Mouse (Mus musculus): ENCODE measurements around the gene Lbp. TPM values are rescaled to one million over a fixed set of nuclear protein-coding genes. Genes with fewer than 3 reads are reported as not detected.

Gene Lbp
- total and polyA plus RNA-seq, 2 experiments, result 66.8 to 164 TPM

- WGBS, result 94% methylated on average over 4 of the region's 4 CpGs
Observed at GRCm38 (mm10) chr2:158279656-158280055, 26.6 kb upstream of the Lbp start.

GRCm38 (mm10) chr2:158281497-158282205 lies 24.6 kb upstream of the Lbp start:
- Histone ChIP-seq H3K9ac (ENCODE audit: low read depth, low read length) (no peak overlapping the region), H3K27me3 (ENCODE audit: control insufficient read depth, insufficient read depth, low read length) (no peaks in the 10 kb centered on the region), H3K79me2 (ENCODE audit: control insufficient read depth, insufficient read depth, low read length) (no peaks in the 10 kb centered on the region), H3K36me3 (ENCODE audit: control insufficient read depth, insufficient read depth, low read length) (no peaks in the 10 kb centered on the region), H3K4me3 (ENCODE audit: insufficient read depth, low read depth, low read length) (no peak overlapping the region), H3K4me1 (ENCODE audit: control insufficient read depth, insufficient read depth, low read length) (peaks cover 6% of the 10 kb centered on the region; the same call in 1 of the 2 replicates), H3K27ac (replicated peaks; ENCODE audit: insufficient read depth, low read depth, low read length) (no peak overlapping the region)
- no peak for TF ChIP-seq CTCF (IDR thresholded peaks at IDR 0.05; ENCODE audit: low read depth, low read length)
- no peak for TF ChIP-seq POLR2A (IDR thresholded peaks at IDR 0.05; ENCODE audit: extremely low read depth, insufficient read depth, low read length)
- WGBS, result 66% methylated on average over 16 of the region's 16 CpGs
- DNase-seq (ENCODE audit: extremely low read depth, low read depth, low spot score), result no peak

More at GRCm38 (mm10) chr2:158279656-158280055, 26.6 kb upstream of the Lbp start:
- H3K4me1 ChIP-seq (ENCODE audit: control insufficient read depth, insufficient read depth, low read length), result no peaks in the 10 kb centered on the region
- H3K27me3 ChIP-seq (ENCODE audit: control insufficient read depth, insufficient read depth, low read length), result no peaks in the 10 kb centered on the region
- no peaks in the 10 kb centered on the region for H3K79me2 ChIP-seq (ENCODE audit: control insufficient read depth, insufficient read depth, low read length)
- no peak overlapping the region for H3K9ac ChIP-seq (ENCODE audit: low read depth, low read length)
- no peak overlapping the region for H3K4me3 ChIP-seq (ENCODE audit: insufficient read depth, low read depth, low read length)
- H3K36me3 ChIP-seq (ENCODE audit: control insufficient read depth, insufficient read depth, low read length), result no peaks in the 10 kb centered on the region
- DNase-seq (ENCODE audit: extremely low read depth, low read depth, low spot score), result no peak
- H3K27ac ChIP-seq (replicated peaks; ENCODE audit: insufficient read depth, low read depth, low read length), result no peak overlapping the region
- TF ChIP-seq POLR2A (IDR thresholded peaks at IDR 0.05; ENCODE audit: extremely low read depth, insufficient read depth, low read length), result no peak
- TF ChIP-seq CTCF (IDR thresholded peaks at IDR 0.05; ENCODE audit: low read depth, low read length), result no peak

GRCm38 (mm10) chr2:158283136-158283535 lies 23.2 kb upstream of the Lbp start:
- 82% methylated on average over 7 of the region's 7 CpGs for WGBS
- TF ChIP-seq POLR2A (IDR thresholded peaks at IDR 0.05; ENCODE audit: extremely low read depth, insufficient read depth, low read length) (no peak), CTCF (IDR thresholded peaks at IDR 0.05; ENCODE audit: low read depth, low read length) (no peak)
- no peaks in the 10 kb centered on the region for H3K36me3 ChIP-seq (ENCODE audit: control insufficient read depth, insufficient read depth, low read length)
- no peaks in the 10 kb centered on the region for H3K79me2 ChIP-seq (ENCODE audit: control insufficient read depth, insufficient read depth, low read length)
- no peak overlapping the region for H3K4me3 ChIP-seq (ENCODE audit: insufficient read depth, low read depth, low read length)
- no peak overlapping the region for H3K27ac ChIP-seq (replicated peaks; ENCODE audit: insufficient read depth, low read depth, low read length)
- H3K9ac ChIP-seq (ENCODE audit: low read depth, low read length), result no peak overlapping the region
- peaks cover 6% of the 10 kb centered on the region; the same call in 1 of the 2 replicates for H3K4me1 ChIP-seq (ENCODE audit: control insufficient read depth, insufficient read depth, low read length)
- no peaks in the 10 kb centered on the region for H3K27me3 ChIP-seq (ENCODE audit: control insufficient read depth, insufficient read depth, low read length)
- DNase-seq (ENCODE audit: extremely low read depth, low read depth, low spot score), result no peak

- no peaks in the 10 kb centered on the region for H3K79me2 ChIP-seq (ENCODE audit: control insufficient read depth, insufficient read depth, low read length)
- TF ChIP-seq CTCF (IDR thresholded peaks at IDR 0.05; ENCODE audit: low read depth, low read length) (no peak), POLR2A (IDR thresholded peaks at IDR 0.05; ENCODE audit: extremely low read depth, insufficient read depth, low read length) (no peak)
- no peak overlapping the region for H3K9ac ChIP-seq (ENCODE audit: low read depth, low read length)
- H3K27ac ChIP-seq (replicated peaks; ENCODE audit: insufficient read depth, low read depth, low read length), result no peak overlapping the region
- 83% methylated on average over 6 of the region's 6 CpGs for WGBS
- peaks cover 6% of the 10 kb centered on the region; the same call in 1 of the 2 replicates for H3K4me1 ChIP-seq (ENCODE audit: control insufficient read depth, insufficient read depth, low read length)
- no peak for DNase-seq (ENCODE audit: extremely low read depth, low read depth, low spot score)
- no peak overlapping the region for H3K4me3 ChIP-seq (ENCODE audit: insufficient read depth, low read depth, low read length)
- no peaks in the 10 kb centered on the region for H3K27me3 ChIP-seq (ENCODE audit: control insufficient read depth, insufficient read depth, low read length)
- no peaks in the 10 kb centered on the region for H3K36me3 ChIP-seq (ENCODE audit: control insufficient read depth, insufficient read depth, low read length)
Observed at GRCm38 (mm10) chr2:158283771-158284170, 22.5 kb upstream of the Lbp start.

- no peak overlapping the region for H3K9ac ChIP-seq (ENCODE audit: low read depth, low read length)
- no peaks in the 10 kb centered on the region for H3K36me3 ChIP-seq (ENCODE audit: control insufficient read depth, insufficient read depth, low read length)
- DNase-seq (ENCODE audit: extremely low read depth, low read depth, low spot score), result peak; percentile 64
- WGBS, result 17% methylated on average over 11 of the region's 11 CpGs
- H3K4me3 ChIP-seq (ENCODE audit: insufficient read depth, low read depth, low read length), result no peak overlapping the region
- no peaks in the 10 kb centered on the region for H3K79me2 ChIP-seq (ENCODE audit: control insufficient read depth, insufficient read depth, low read length)
- TF ChIP-seq POLR2A (IDR thresholded peaks at IDR 0.05; ENCODE audit: extremely low read depth, insufficient read depth, low read length) (no peak), CTCF (IDR thresholded peaks at IDR 0.05; ENCODE audit: low read depth, low read length) (peak; percentile 95)
- H3K4me1 ChIP-seq (ENCODE audit: control insufficient read depth, insufficient read depth, low read length), result peaks cover 6% of the 10 kb centered on the region; the same call in 1 of the 2 replicates
- H3K27me3 ChIP-seq (ENCODE audit: control insufficient read depth, insufficient read depth, low read length), result no peaks in the 10 kb centered on the region
- H3K27ac ChIP-seq (replicated peaks; ENCODE audit: insufficient read depth, low read depth, low read length), result no peak overlapping the region
Observed at GRCm38 (mm10) chr2:158284571-158284970, 21.7 kb upstream of the Lbp start.

- Histone ChIP-seq H3K4me3 (ENCODE audit: insufficient read depth, low read depth, low read length) (no peak overlapping the region), H3K27me3 (ENCODE audit: control insufficient read depth, insufficient read depth, low read length) (no peaks in the 10 kb centered on the region), H3K9ac (ENCODE audit: low read depth, low read length) (0 out of 2 replicates have a peak overlapping the region, but pooled peaks have one; percentile 6), H3K36me3 (ENCODE audit: control insufficient read depth, insufficient read depth, low read length) (no peaks in the 10 kb centered on the region), H3K27ac (replicated peaks; ENCODE audit: insufficient read depth, low read depth, low read length) (peak overlapping the region; percentile 20; the same call in 1 of the 2 replicates), H3K79me2 (ENCODE audit: control insufficient read depth, insufficient read depth, low read length) (no peaks in the 10 kb centered on the region), H3K4me1 (ENCODE audit: control insufficient read depth, insufficient read depth, low read length) (peaks cover 6% of the 10 kb centered on the region; the same call in 1 of the 2 replicates)
- TF ChIP-seq POLR2A (IDR thresholded peaks at IDR 0.05; ENCODE audit: extremely low read depth, insufficient read depth, low read length), result no peak
- TF ChIP-seq CTCF (IDR thresholded peaks at IDR 0.05; ENCODE audit: low read depth, low read length), result no peak
- DNase-seq (ENCODE audit: extremely low read depth, low read depth, low spot score), result peak; percentile 78
- WGBS, result 30% methylated on average over 6 of the region's 6 CpGs
Observed at GRCm38 (mm10) chr2:158285655-158286054, 20.6 kb upstream of the Lbp start.
